Mouse (Mus musculus) G1E-ER4 (cell line): ENCODE results near the gene Hist1h2bh. TPM values are rescaled to one million over a fixed set of nuclear protein-coding genes. Genes with fewer than 3 reads are reported as not detected.
"Not testable (repeated sequence)": the region's sequence is repeated elsewhere in the genome, so short reads cannot be mapped to it uniquely, and the experiment has no call there.

Experiments
- GATA1 ChIP-seq: IDR thresholded peaks from one replicate; pipeline ENCODE4 v1.8.0; 2012; ENCODE audit warnings: low read length, inconsistent platforms
- polyA plus RNA-seq: library from polyadenylated mRNA; stranded (reverse); fragments of >175 nt; gene quantifications from 2 replicates; pipeline ENCODE4 v1.2.3, GENCODE M21; 2012

Hist1h2bh gene
- polyA plus RNA-seq, 1 experiment, result 2.5 TPM

- TF ChIP-seq GATA1, result no peak
These were observed 32.2 kb upstream of the Hist1h2bh start, which contains the start of gene Hist1h3d for GRCm38 (mm10) chr13:23575271-23575851. TSS of gene Hist1h3d (plus strand) at chr13:23575763.

- TF ChIP-seq GATA1, result not testable (repeated sequence)
These were observed 30.8 kb upstream of the Hist1h2bh start, which contains the start of the genes Hist1h2bf and Hist1h2ad for GRCm38 (mm10) chr13:23573898-23574524. TSS of gene Hist1h2bf (minus strand) at chr13:23574196. TSS of gene Hist1h2ad (plus strand) at chr13:23574381.

- TF ChIP-seq GATA1, result no peak
These were observed 29.2 kb upstream of the Hist1h2bh start for GRCm38 (mm10) chr13:23572218-23573033.

GRCm38 (mm10) chr13:23571022-23571503 lies 27.9 kb upstream of the Hist1h2bh start, which contains the start of the genes Hist1h2ae and Hist1h2bg:
TSS of gene Hist1h2ae (minus strand) at chr13:23571220.
TSS of gene Hist1h2bg (plus strand) at chr13:23571396.
- no peak for TF ChIP-seq GATA1

GRCm38 (mm10) chr13:23564482-23564881 lies 21.3 kb upstream of the Hist1h2bh start:
- no peak for TF ChIP-seq GATA1

GRCm38 (mm10) chr13:23562699-23563462 lies 19.7 kb upstream of the Hist1h2bh start:
- TF ChIP-seq GATA1, result no peak

GRCm38 (mm10) chr13:23561883-23562659 lies 18.9 kb upstream of the Hist1h2bh start, which contains the start of gene Hist1h3e:
TSS of gene Hist1h3e (minus strand) at chr13:23562369.
- TF ChIP-seq GATA1, result not testable (repeated sequence)

- no peak for TF ChIP-seq GATA1
These were observed 13.7 kb upstream of the Hist1h2bh start for GRCm38 (mm10) chr13:23556906-23557305.

GRCm38 (mm10) chr13:23555839-23556416 lies 12.7 kb upstream of the Hist1h2bh start:
- no peak for TF ChIP-seq GATA1

GRCm38 (mm10) chr13:23554925-23555838 lies 12.0 kb upstream of the Hist1h2bh start:
- TF ChIP-seq GATA1, result no peak

- TF ChIP-seq GATA1, result no peak
These were observed 11.2 kb upstream of the Hist1h2bh start for GRCm38 (mm10) chr13:23554393-23554792.

- TF ChIP-seq GATA1, result no peak
These were observed 9.8 kb upstream of the Hist1h2bh start, which contains the start of gene Hist1h1d for GRCm38 (mm10) chr13:23552962-23553361. TSS of gene Hist1h1d (plus strand) at chr13:23553262.
